Mouse (Mus musculus) heart, adult 2 months (tissue): Measurements from ENCODE around the gene Slc25a38. TPM values are rescaled to one million over a fixed set of nuclear protein-coding genes. Genes with fewer than 3 reads are reported as not detected.

Experiments
- DNase-seq, 2 experiments: peaks; one replicate each; pipeline ENCODE4 v3.0.0; 2021
- H3K27ac ChIP-seq: fragments of 200-600 bp; 2 replicates; pipeline ENCODE4 v1.8.1; 2022
- H3K27me3 ChIP-seq: fragments of 200-500 bp; 2 replicates; pipeline ENCODE4 v1.6.1; 2012; ENCODE audit warnings: mild to moderate bottlenecking, low read length, inconsistent platforms, mixed read lengths; ENCODE audit not compliant: control insufficient read depth, insufficient read depth
- H3K36me3 ChIP-seq: fragments of 200-500 bp; 2 replicates; pipeline ENCODE4 v1.6.1; 2012; ENCODE audit warnings: low read length, inconsistent platforms; ENCODE audit not compliant: control insufficient read depth, insufficient read depth
- H3K4me1 ChIP-seq: fragments of 200-500 bp; 2 replicates; pipeline ENCODE4 v1.6.1; 2011; ENCODE audit warnings: low read length; ENCODE audit not compliant: control insufficient read depth, insufficient read depth
- H3K4me3 ChIP-seq: fragments of 200-600 bp; 2 replicates; pipeline ENCODE4 v1.8.1; 2022
- H3K79me2 ChIP-seq: fragments of 200-500 bp; replicated peaks from 2 replicates; pipeline ENCODE4 v1.6.1; 2012; ENCODE audit warnings: mild to moderate bottlenecking, inconsistent platforms, low read length, moderate library complexity, mixed read lengths; ENCODE audit not compliant: control insufficient read depth, insufficient read depth
- H3K9ac ChIP-seq: fragments of 200-500 bp; 2 replicates; pipeline ENCODE4 v1.6.1; 2012; ENCODE audit warnings: low read depth, mild to moderate bottlenecking, control low read depth, inconsistent platforms, low read length, mixed read lengths
- CTCF ChIP-seq: fragments of 200-600 bp; IDR thresholded peaks from 2 replicates; pipeline ENCODE4 v1.8.1; 2022; ENCODE audit warnings: antibody characterized with exemption, mild to moderate bottlenecking, moderate library complexity
- EP300 ChIP-seq: fragments of 200-500 bp; IDR thresholded peaks from 2 replicates; pipeline ENCODE4 v1.6.1; 2011; ENCODE audit warnings: low read depth, low read length, control low read depth; ENCODE audit not compliant: insufficient read depth
- POLR2A ChIP-seq: fragments of 200-500 bp; IDR thresholded peaks from 2 replicates; pipeline ENCODE4 v1.6.1; 2011; ENCODE audit warnings: mild to moderate bottlenecking, low read depth, low read length, control low read depth; ENCODE audit not compliant: insufficient read depth
- WGBS: fragments of 180-500 bp; shearing (Covaris S2); methylation state at CpG from one replicate; pipeline ENCODE4 v1.1.7; 2018; 5-methylcytosine and 5-hydroxymethylcytosine counted together
- intact Hi-C: fragments of 180-260 bp; cut with DNase I; formaldehyde crosslinking; loops from one replicate; pipeline ENCODE4 v1.15.1; 2025
- long read RNA-seq: library from polyadenylated mRNA; stranded (forward); transcript quantifications from one replicate; pipeline ENCODE4 v2.0.0, GENCODE M21; 2021
- polyA plus RNA-seq: library from polyadenylated mRNA; depleted of rRNA; stranded (reverse); fragments of >200 nt; gene quantifications from 2 replicates; pipeline ENCODE4 v1.2.3, GENCODE M21; 2012; rRNA removed
- total RNA-seq, 2 experiments: library from RNA; stranded (reverse); gene quantifications; 2 replicates each; pipeline ENCODE4 v1.2.3; 2021

Gene Slc25a38
- 10 to 100 TPM; 18.4 to 22.7 TPM for total RNA-seq
- 29.1 and 32.1 TPM in 2 replicates for polyA plus RNA-seq
- long read RNA-seq, transcript Slc25a38-201 (7 exons, 1,791 nt), result major isoform, 14 of 16 reads
- long read RNA-seq, partial matches to known transcripts, result 0 of 16 reads
- long read RNA-seq, other reads (novel, unspliced or antisense), result 2 of 16 reads

GRCm38 (mm10) chr9:120110211-120111018 is at the start of gene Slc25a38:
Gene Slc25a38 (plus strand): TSS chr9:120110374.
- intact Hi-C loops, result loop anchor here (1.0 kb wide), 1 partner anchor 17 kb away; the partner anchor contains the start of gene Rpsa

GRCm38 (mm10) chr9:120064317-120064716 is 45.9 kb upstream of the Slc25a38 start:
- TF ChIP-seq EP300 (no peak), POLR2A (no peak), CTCF (no peak)
- Histone ChIP-seq H3K36me3 (no peaks in the 10 kb centered on the region), H3K4me1 (no peaks in the 10 kb centered on the region), H3K27me3 (no peaks in the 10 kb centered on the region), H3K79me2 (0 out of 2 replicates have a peak, but pooled peaks cover 2% of the 10 kb centered on the region), H3K27ac (no peak overlapping the region), H3K9ac (no peak overlapping the region), H3K4me3 (no peak overlapping the region)
- intact Hi-C loops, result no loop called here
- DNase-seq, result no peak
- 66% methylated on average over 4 of the region's 4 CpGs for WGBS

More at GRCm38 (mm10) chr9:120110211-120111018, at the start of gene Slc25a38:
- peak; percentile 94 to 95 for DNase-seq
- H3K36me3 ChIP-seq, result no peaks in the 10 kb centered on the region
- H3K4me3 ChIP-seq, result peak within 1 kb of the TSS; percentile 99
- H3K4me1 ChIP-seq, result peaks cover 2% of the 10 kb centered on the region; the same call in 1 of the 2 replicates
- H3K79me2 ChIP-seq, result peaks cover 6% of the 10 kb centered on the region
- peak within 1 kb of the TSS; percentile 99 for H3K27ac ChIP-seq
- 1% methylated on average over 62 of the region's 62 CpGs for WGBS
- peak within 1 kb of the TSS; percentile 86 for H3K9ac ChIP-seq
- TF ChIP-seq POLR2A (peak; percentile 83), EP300 (peak; percentile 78), CTCF (peak; percentile 93)
- H3K27me3 ChIP-seq, result no peaks in the 10 kb centered on the region

- intact Hi-C loops, result no loop called here
- Histone ChIP-seq H3K27me3 (no peaks in the 10 kb centered on the region), H3K36me3 (no peaks in the 10 kb centered on the region), H3K4me3 (no peak overlapping the region), H3K79me2 (no peaks in the 10 kb centered on the region), H3K9ac (no peak overlapping the region), H3K4me1 (no peaks in the 10 kb centered on the region), H3K27ac (no peak overlapping the region)
- TF ChIP-seq CTCF (no peak), POLR2A (no peak), EP300 (no peak)
- DNase-seq, result no peak
- 87% methylated on average over 2 of the region's 2 CpGs for WGBS
Measured at GRCm38 (mm10) chr9:120067609-120068008, 42.6 kb upstream of the Slc25a38 start.

GRCm38 (mm10) chr9:120068047-120068446 is 42.1 kb upstream of the Slc25a38 start:
- Histone ChIP-seq H3K4me1 (0 out of 2 replicates have a peak, but pooled peaks cover 1% of the 10 kb centered on the region), H3K36me3 (no peaks in the 10 kb centered on the region), H3K27me3 (no peaks in the 10 kb centered on the region), H3K4me3 (no peak overlapping the region), H3K9ac (no peak overlapping the region), H3K27ac (no peak overlapping the region), H3K79me2 (no peaks in the 10 kb centered on the region)
- 49% methylated on average over 10 of the region's 10 CpGs for WGBS
- peak in 1 of 2 experiments; percentile 17 for DNase-seq
- intact Hi-C loops, result no loop called here
- TF ChIP-seq POLR2A, result no peak
- no peak for TF ChIP-seq CTCF
- no peak for TF ChIP-seq EP300

GRCm38 (mm10) chr9:120069779-120070178 is 40.4 kb upstream of the Slc25a38 start, which contains the start of gene Cx3cr1:
Gene Cx3cr1 (minus strand): TSS chr9:120069879.
- Histone ChIP-seq H3K27me3 (no peaks in the 10 kb centered on the region), H3K4me3 (no peak within 1 kb of the TSS), H3K79me2 (no peaks in the 10 kb centered on the region), H3K4me1 (0 out of 2 replicates have a peak, but pooled peaks cover 1% of the 10 kb centered on the region), H3K36me3 (no peaks in the 10 kb centered on the region), H3K27ac (no peak within 1 kb of the TSS), H3K9ac (no peak within 1 kb of the TSS)
- TF ChIP-seq EP300 (no peak), POLR2A (no peak), CTCF (no peak)
- 82% methylated on average over 11 of the region's 11 CpGs for WGBS
- DNase-seq, result no peak
- intact Hi-C loops, result no loop called here

- 63% methylated on average over 2 of the region's 2 CpGs for WGBS
- intact Hi-C loops, result no loop called here
- peak in 1 of 2 experiments; percentile 31 for DNase-seq
Measured at GRCm38 (mm10) chr9:120071251-120071650, 38.9 kb upstream of the Slc25a38 start.

More at GRCm38 (mm10) chr9:120071251-120071650, 38.9 kb upstream of the Slc25a38 start:
- H3K79me2 ChIP-seq, result no peaks in the 10 kb centered on the region
- H3K27me3 ChIP-seq, result no peaks in the 10 kb centered on the region
- H3K4me3 ChIP-seq, result no peak overlapping the region
- H3K27ac ChIP-seq, result no peak overlapping the region
- no peak overlapping the region for H3K9ac ChIP-seq
- TF ChIP-seq EP300 (no peak), CTCF (no peak), POLR2A (no peak)
- no peaks in the 10 kb centered on the region for H3K36me3 ChIP-seq
- 0 out of 2 replicates have a peak, but pooled peaks cover 1% of the 10 kb centered on the region for H3K4me1 ChIP-seq
